Mouse (Mus musculus) brain, adult 10 weeks (tissue): ENCODE data around the gene Opcml. TPM values are rescaled to one million over a fixed set of nuclear protein-coding genes. Genes with fewer than 3 reads are reported as not detected.

Source experiments
- polyA plus RNA-seq: library from polyadenylated mRNA; stranded (reverse); fragments of 350-450 nt; fragmentation: Illumina TruSeq; extraction: RNeasy Lipid Tissue Mini Kit (QIAGEN cat#74804); gene quantifications from one replicate; pipeline ENCODE4 v1.2.3, GENCODE M21; 2015; ENCODE audit warnings: low read depth, low replicate concordance

Opcml gene
- 71.9 TPM for polyA plus RNA-seq

GRCm38 (mm10) chr9:27790725-27791638 is at the start of gene Opcml:
TSS of gene Opcml (plus strand) at chr9:27790775.

